Mouse (Mus musculus) neural tube, embryonic 12.5 days (tissue): Measurements from ENCODE around the gene Prdx5. TPM values are rescaled to one million over a fixed set of nuclear protein-coding genes. Genes with fewer than 3 reads are reported as not detected.
A peak's percentile ranks its signal among the peaks of the same experiment; 100 is the strongest.

ENCODE experiments used
- ATAC-seq: fragments of 200-750 bp; cut with Nextera tagmentation; 2 replicates; pipeline ENCODE4 v1.8.0; 2017; ENCODE audit warnings: low read depth, mild to moderate bottlenecking, moderate TSS enrichment, moderate library complexity; ENCODE audit not compliant: low FRiP score
- H3K27ac ChIP-seq: fragments of 300-500 bp; sonication (generic); 2 replicates; pipeline ENCODE4 v1.5.1; 2016
- H3K27me3 ChIP-seq: fragments of 300-500 bp; sonication (generic); replicated peaks from 2 replicates; pipeline ENCODE4 v1.6.1; 2016; ENCODE audit warnings: mild to moderate bottlenecking
- H3K36me3 ChIP-seq: fragments of 300-500 bp; sonication (generic); 2 replicates; pipeline ENCODE4 v1.6.1; 2016; ENCODE audit warnings: mild to moderate bottlenecking
- H3K4me1 ChIP-seq: fragments of 300-500 bp; sonication (generic); 2 replicates; pipeline ENCODE4 v1.6.1; 2016
- H3K4me2 ChIP-seq: fragments of 300-500 bp; sonication (generic); replicated peaks from 2 replicates; pipeline ENCODE4 v1.6.1; 2016; ENCODE audit warnings: mild to moderate bottlenecking
- H3K4me3 ChIP-seq: fragments of 300-500 bp; sonication (generic); 2 replicates; pipeline ENCODE4 v1.5.1; 2016
- H3K9ac ChIP-seq: fragments of 300-500 bp; sonication (generic); 2 replicates; pipeline ENCODE4 v1.6.1; 2016; ENCODE audit warnings: mild to moderate bottlenecking
- H3K9me3 ChIP-seq: fragments of 300-500 bp; sonication (generic); 2 replicates; pipeline ENCODE4 v1.6.1; 2016; ENCODE audit warnings: mild to moderate bottlenecking
- WGBS: fragments of 180-500 bp; shearing (Covaris S2); methylation state at CpG from one replicate; pipeline ENCODE4 v1.1.7; 2016; 5-methylcytosine and 5-hydroxymethylcytosine counted together
- polyA plus RNA-seq: library from polyadenylated mRNA; unstranded; fragments of >200 nt; fragmentation: Nextera tagmentation; extraction: Ambion mirVana; gene quantifications from 2 replicates; pipeline ENCODE4 v1.2.1, GENCODE M21; 2016

Gene Prdx5
- 198 and 214 TPM in 2 replicates for polyA plus RNA-seq

- peaks cover 54% of the 10 kb centered on the region for H3K36me3 ChIP-seq
- no peaks in the 10 kb centered on the region for H3K9me3 ChIP-seq
- H3K27me3 ChIP-seq: no peaks in the 10 kb centered on the region
- peak within 1 kb of the TSS; percentile 88 for H3K4me2 ChIP-seq
- peak within 1 kb of the TSS; percentile 62 for H3K4me3 ChIP-seq
- under 1% methylated on average over 65 of the region's 65 CpGs for WGBS
- peak within 1 kb of the TSS; percentile 75 for H3K9ac ChIP-seq
- peak; percentile 93 for ATAC-seq
- H3K27ac ChIP-seq: peak within 1 kb of the TSS; percentile 93
- peaks cover 30% of the 10 kb centered on the region for H3K4me1 ChIP-seq
These were observed at the start of gene Prdx5, which contains the start of gene Trmt112 for GRCm38 (mm10) chr19:6909507-6910289. Gene Prdx5, minus strand, starts transcription at chr19:6910106. Gene Trmt112, plus strand, starts transcription at chr19:6909698.

DNA sequence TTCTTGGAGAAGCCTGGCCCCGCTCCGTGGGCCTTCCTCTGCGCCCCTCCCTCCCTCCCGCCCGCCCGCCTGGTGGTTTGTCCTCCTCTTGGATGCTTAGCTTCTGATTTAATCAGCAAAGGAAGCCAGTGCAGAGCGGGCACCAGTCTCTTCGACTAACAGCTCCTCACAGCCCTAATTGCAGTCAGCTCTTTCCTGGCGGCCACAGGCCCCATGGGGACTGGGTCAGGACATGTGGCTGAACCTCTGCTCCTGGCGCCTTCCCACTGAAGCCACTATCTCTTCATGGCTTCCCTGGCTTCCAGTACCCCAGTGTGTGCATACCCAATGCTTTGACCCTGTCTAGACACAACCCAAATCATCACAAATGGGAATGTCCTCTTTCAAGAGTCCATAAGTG lies 46.6 kb upstream of the Prdx5 start:
- Histone ChIP-seq H3K27me3 (no peaks in the 10 kb centered on the region), H3K27ac (no peak overlapping the region), H3K4me3 (no peak overlapping the region), H3K36me3 (peaks cover 46% of the 10 kb centered on the region), H3K4me1 (peaks cover 14% of the 10 kb centered on the region), H3K4me2 (no peak overlapping the region), H3K9me3 (no peaks in the 10 kb centered on the region), H3K9ac (no peak overlapping the region)
- ATAC-seq: no peak
- WGBS: 78% methylated on average over 10 of the region's 10 CpGs

- ATAC-seq: no peak
- Histone ChIP-seq H3K27ac (no peak overlapping the region), H3K4me1 (peaks cover 16% of the 10 kb centered on the region), H3K36me3 (peaks cover 45% of the 10 kb centered on the region), H3K27me3 (no peaks in the 10 kb centered on the region), H3K4me2 (no peak overlapping the region), H3K9me3 (no peaks in the 10 kb centered on the region), H3K4me3 (no peak overlapping the region), H3K9ac (no peak overlapping the region)
- WGBS: 92% methylated on average over 7 of the region's 7 CpGs
These were observed 45.5 kb upstream of the Prdx5 start for GRCm38 (mm10) chr19:6955424-6955823.

DNA sequence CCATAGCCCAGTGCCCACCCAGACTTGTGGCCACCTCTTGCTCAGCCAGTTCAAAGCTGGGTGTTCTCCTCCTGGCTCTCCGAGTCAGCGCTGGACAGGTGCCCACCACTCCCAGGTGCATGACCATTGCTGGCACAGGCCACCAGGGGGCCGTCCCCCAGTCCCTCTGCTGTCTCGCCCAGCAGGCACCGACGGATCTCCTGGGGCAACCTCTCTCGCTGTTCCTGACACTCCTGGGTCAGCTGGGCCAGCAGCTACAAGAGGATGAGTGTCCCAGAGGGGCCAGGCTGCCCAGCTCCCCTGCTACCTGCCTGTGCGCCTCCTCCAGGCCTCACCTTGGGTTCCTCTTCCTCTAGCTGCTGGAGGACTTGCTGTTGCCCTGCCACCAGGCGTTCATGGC lies 44.1 kb upstream of the Prdx5 start:
- H3K4me3 ChIP-seq: no peak overlapping the region
- H3K9ac ChIP-seq: no peak overlapping the region
- H3K4me2 ChIP-seq: no peak overlapping the region
- peaks cover 26% of the 10 kb centered on the region for H3K4me1 ChIP-seq
- H3K36me3 ChIP-seq: peaks cover 34% of the 10 kb centered on the region
- no peaks in the 10 kb centered on the region for H3K27me3 ChIP-seq
- H3K27ac ChIP-seq: no peak overlapping the region
- ATAC-seq: no peak
- H3K9me3 ChIP-seq: no peaks in the 10 kb centered on the region
- WGBS: 54% methylated on average over 9 of the region's 9 CpGs

DNA sequence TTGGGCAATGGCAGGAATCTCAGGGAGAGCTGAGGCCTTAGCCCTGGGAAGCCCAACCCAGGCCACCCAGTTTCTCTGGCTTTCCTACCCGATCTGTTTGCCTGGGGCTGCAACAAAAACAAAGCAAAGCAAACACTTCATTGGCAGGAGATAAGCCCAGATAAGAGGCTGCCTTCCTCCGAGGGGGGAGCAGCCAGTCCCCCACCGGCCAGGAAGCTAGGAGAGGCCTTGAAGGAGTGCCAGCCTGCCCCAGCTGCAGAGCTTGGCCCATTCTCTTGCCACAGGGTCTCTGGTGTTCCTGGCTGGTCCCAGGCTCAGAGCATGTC lies 42.8 kb upstream of the Prdx5 start:
- Histone ChIP-seq H3K27me3 (no peaks in the 10 kb centered on the region), H3K4me3 (no peak overlapping the region), H3K9ac (peak overlapping the region; percentile 67; the same call in 1 of the 2 replicates), H3K4me1 (peaks cover 26% of the 10 kb centered on the region), H3K4me2 (peak overlapping the region; percentile 97), H3K27ac (no peak overlapping the region), H3K36me3 (peaks cover 24% of the 10 kb centered on the region; the same call in 1 of the 2 replicates), H3K9me3 (no peaks in the 10 kb centered on the region)
- no peak for ATAC-seq
- 37% methylated on average over 3 of the region's 3 CpGs for WGBS

DNA sequence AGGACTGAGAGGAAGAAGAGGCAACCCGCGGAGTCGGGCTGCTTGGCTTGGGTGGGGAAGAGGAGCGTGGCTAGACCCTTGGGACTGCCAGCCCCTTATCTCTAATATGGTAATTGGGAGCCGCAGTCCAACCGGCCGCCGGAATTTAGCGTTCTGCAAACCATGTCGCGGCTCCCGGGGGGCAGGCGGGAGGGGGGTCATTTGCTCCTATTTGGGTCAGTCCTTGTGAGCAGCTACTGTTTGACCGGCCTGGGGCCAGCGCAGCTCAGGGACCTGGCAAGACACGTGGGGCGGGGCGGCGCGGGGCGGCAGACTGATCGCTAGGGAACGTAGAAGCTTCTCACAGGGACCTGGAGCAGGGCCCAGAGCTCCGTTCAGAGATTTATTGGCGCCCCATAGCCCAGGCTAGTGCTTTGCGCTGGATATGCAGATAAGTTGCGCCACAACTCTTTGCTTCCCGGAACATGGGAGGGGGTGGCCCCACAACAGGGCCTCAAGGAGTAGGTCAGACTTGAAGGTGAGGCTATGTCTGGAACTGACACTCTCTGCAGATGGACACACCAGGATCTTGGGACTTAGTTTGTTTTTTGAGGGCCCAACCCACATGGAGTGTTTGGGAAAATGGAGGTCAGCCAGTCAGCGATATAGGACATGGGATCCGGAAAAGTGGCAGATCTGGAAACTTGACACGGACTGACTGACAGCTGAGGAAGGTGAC lies 42.2 kb upstream of the Prdx5 start:
- H3K36me3 ChIP-seq: peaks cover 24% of the 10 kb centered on the region; the same call in 1 of the 2 replicates
- no peaks in the 10 kb centered on the region for H3K27me3 ChIP-seq
- peak overlapping the region; percentile 67 for H3K9ac ChIP-seq
- peak overlapping the region; percentile 97 for H3K4me2 ChIP-seq
- H3K4me3 ChIP-seq: peak overlapping the region; percentile 49
- no peaks in the 10 kb centered on the region for H3K9me3 ChIP-seq
- WGBS: 4% methylated on average over 31 of the region's 31 CpGs
- peak overlapping the region; percentile 91 for H3K27ac ChIP-seq
- ATAC-seq: peak; percentile 33
- H3K4me1 ChIP-seq: peaks cover 26% of the 10 kb centered on the region

DNA sequence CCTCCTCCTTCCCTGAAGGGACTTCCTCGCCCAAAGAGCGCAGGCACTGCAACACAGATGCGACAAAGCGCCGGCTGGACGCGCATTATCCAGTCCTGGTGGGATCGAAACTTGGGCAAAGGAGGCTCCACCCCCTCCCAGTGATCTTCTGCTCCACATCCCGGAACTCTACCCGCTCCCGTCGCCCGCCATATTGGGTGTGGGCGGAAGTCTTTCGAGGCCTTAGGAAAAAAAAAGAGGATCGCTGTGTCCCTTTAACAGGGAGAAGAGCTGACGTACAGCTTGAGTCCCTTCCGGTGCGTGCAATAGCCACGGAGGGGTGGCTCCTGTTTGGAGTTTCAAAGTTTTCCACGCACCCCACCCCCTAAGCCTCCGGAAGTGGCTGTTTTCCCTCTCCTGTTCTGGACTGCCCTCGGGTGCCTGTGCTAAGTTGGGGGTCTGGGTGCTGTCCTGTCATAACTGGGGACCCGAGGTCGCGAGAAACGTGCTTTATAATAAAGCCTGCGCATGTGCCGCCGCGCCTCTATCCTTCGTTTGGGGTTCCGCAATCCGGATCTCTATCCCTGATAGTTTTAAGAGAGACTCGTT lies 41.6 kb upstream of the Prdx5 start:
- H3K27me3 ChIP-seq: no peaks in the 10 kb centered on the region
- H3K27ac ChIP-seq: peak overlapping the region; percentile 91
- ATAC-seq: peak; percentile 83
- H3K9ac ChIP-seq: peak overlapping the region; percentile 67
- H3K4me2 ChIP-seq: peak overlapping the region; percentile 97
- peaks cover 26% of the 10 kb centered on the region for H3K4me1 ChIP-seq
- H3K36me3 ChIP-seq: peaks cover 24% of the 10 kb centered on the region; the same call in 1 of the 2 replicates
- WGBS: under 1% methylated on average over 35 of the region's 35 CpGs
- H3K9me3 ChIP-seq: no peaks in the 10 kb centered on the region
- H3K4me3 ChIP-seq: peak overlapping the region; percentile 49

GRCm38 (mm10) chr19:6950613-6951153 lies 40.8 kb upstream of the Prdx5 start:
- Histone ChIP-seq H3K4me3 (peak overlapping the region; percentile 49), H3K36me3 (peaks cover 19% of the 10 kb centered on the region; the same call in 1 of the 2 replicates), H3K9me3 (no peaks in the 10 kb centered on the region), H3K4me1 (peaks cover 26% of the 10 kb centered on the region), H3K27ac (peak overlapping the region; percentile 91), H3K4me2 (peak overlapping the region; percentile 97), H3K9ac (peak overlapping the region; percentile 67), H3K27me3 (no peaks in the 10 kb centered on the region)
- peak; percentile 58 for ATAC-seq
- under 1% methylated on average over 28 of the region's 28 CpGs for WGBS

- no peak for ATAC-seq
- no peaks in the 10 kb centered on the region for H3K9me3 ChIP-seq
- peak overlapping the region; percentile 97 for H3K4me2 ChIP-seq
- H3K36me3 ChIP-seq: peaks cover 12% of the 10 kb centered on the region; the same call in 1 of the 2 replicates
- H3K4me1 ChIP-seq: peaks cover 26% of the 10 kb centered on the region
- no peak overlapping the region for H3K27ac ChIP-seq
- H3K27me3 ChIP-seq: no peaks in the 10 kb centered on the region
- WGBS: 52% methylated on average over 5 of the region's 5 CpGs
- peak overlapping the region; percentile 49 for H3K4me3 ChIP-seq
- peak overlapping the region; percentile 67; the same call in 1 of the 2 replicates for H3K9ac ChIP-seq
These were observed 40.0 kb upstream of the Prdx5 start for GRCm38 (mm10) chr19:6949951-6950350.

- Histone ChIP-seq H3K9me3 (no peaks in the 10 kb centered on the region), H3K27ac (no peak overlapping the region), H3K4me1 (peaks cover 26% of the 10 kb centered on the region), H3K27me3 (no peaks in the 10 kb centered on the region), H3K4me3 (no peak overlapping the region), H3K9ac (no peak overlapping the region), H3K36me3 (peaks cover 8% of the 10 kb centered on the region; the same call in 1 of the 2 replicates), H3K4me2 (peak overlapping the region; percentile 97; the same call in 1 of the 2 replicates)
- 95% methylated on average over 5 of the region's 5 CpGs for WGBS
- ATAC-seq: no peak
These were observed 39.6 kb upstream of the Prdx5 start for GRCm38 (mm10) chr19:6949532-6949931.

GRCm38 (mm10) chr19:6948186-6948585 lies 38.3 kb upstream of the Prdx5 start:
- Histone ChIP-seq H3K36me3 (peaks cover 3% of the 10 kb centered on the region; the same call in 1 of the 2 replicates), H3K27ac (no peak overlapping the region), H3K27me3 (no peaks in the 10 kb centered on the region), H3K4me2 (no peak overlapping the region), H3K9ac (0 out of 2 replicates have a peak overlapping the region, but pooled peaks have one; percentile 21), H3K9me3 (no peaks in the 10 kb centered on the region), H3K4me3 (no peak overlapping the region), H3K4me1 (peaks cover 23% of the 10 kb centered on the region)
- ATAC-seq: no peak
- 70% methylated on average over 4 of the region's 4 CpGs for WGBS
